Mouse (Mus musculus) liver, adult (tissue): ENCODE measurements around the gene Gm21969.

Source experiments
- GATA4 ChIP-seq: IDR thresholded peaks from 2 replicates; pipeline ENCODE4 v1.6.1; 2014; ENCODE audit warnings: mild to moderate bottlenecking, low read length; ENCODE audit not compliant: insufficient replicate concordance

Gene Gm21969

GRCm38 (mm10) chr4:139622373-139623282 is 19.6 kb downstream of the Gm21969 start, which contains the start of gene Aldh4a1:
Gene Aldh4a1 (plus strand): TSS chr4:139622866.
- TF ChIP-seq GATA4 = peak; percentile 49; the same call in 1 of the 2 replicates

DNA sequence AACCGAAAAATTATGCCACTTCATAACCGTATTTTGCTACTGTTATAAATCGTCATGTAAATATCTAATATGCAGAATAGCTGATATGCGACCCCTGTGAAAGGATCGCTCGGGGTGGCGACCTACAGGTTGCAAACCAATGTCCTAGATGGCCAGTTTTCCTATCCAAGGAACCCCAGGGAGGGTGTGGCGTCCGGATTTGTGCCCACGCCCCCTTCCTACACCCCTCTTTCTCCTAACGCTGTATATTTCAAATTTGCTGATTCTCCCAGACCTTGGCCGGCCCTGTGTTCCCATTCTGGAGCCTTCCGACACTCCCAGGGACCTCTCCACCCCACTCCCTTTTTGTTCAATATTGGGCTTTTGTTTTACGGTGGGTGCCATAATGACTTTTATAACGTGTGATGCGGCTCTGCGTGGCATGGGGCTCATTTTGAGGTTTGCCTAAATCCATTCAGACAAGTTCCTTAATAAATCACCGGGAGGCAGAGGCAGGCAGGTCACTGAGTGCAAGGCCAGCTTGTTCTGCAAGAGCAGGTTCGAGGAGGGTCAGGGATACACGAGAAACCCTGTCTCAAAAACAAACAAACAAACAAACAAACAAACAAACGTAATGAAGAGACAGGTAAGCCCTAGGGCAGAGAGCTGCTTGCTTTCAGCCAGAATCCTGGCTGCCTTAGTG is 20.6 kb downstream of the Gm21969 start:
- no peak for TF ChIP-seq GATA4

- TF ChIP-seq GATA4 = peak; percentile 22; the same call in 1 of the 2 replicates
Observed at GRCm38 (mm10) chr4:139624116-139624489, 21.1 kb downstream of the Gm21969 start.

DNA sequence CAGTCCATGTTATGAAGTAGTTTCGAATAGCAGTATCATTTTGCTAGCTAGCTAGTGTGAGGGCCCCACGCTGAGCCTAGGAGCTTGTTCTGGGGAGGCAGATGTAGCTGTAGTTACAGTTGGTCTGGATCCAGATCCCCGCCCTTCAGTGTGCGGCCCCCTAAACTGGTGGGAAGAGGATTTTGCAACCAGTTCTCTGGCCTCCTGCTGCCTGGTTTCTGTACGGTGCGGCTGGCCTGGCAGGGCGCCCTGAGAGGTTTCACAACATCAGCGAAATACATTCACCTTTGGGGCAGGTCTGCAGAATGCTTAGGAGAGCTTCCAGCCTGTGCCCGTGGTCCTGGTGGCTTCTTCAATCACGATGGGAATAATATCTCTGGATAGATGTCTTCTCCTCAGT is 21.7 kb downstream of the Gm21969 start:
- TF ChIP-seq GATA4 = no peak

GRCm38 (mm10) chr4:139627361-139627760 is 24.4 kb downstream of the Gm21969 start:
- TF ChIP-seq GATA4 = no peak

DNA sequence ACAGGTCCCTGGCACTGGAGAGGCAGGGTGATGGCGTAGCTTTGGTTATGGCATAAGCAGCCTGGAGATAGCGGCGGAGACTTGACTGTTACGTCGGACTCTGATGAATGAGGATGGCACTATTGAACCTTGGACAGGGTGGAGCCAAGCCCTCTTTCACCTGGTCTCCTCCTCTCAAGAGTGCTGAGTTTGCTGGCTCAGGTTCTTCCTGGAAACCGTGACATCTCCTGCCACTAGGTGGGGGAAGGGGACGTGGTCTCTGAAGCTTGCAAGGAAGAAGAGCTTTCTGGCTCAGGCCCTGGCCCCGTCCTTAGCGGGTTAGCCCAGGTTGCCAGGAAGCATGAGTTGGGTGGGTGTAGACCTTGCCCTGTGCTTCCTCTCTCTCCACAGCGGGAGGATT is 27.2 kb downstream of the Gm21969 start:
- no peak; the same call in 1 of the 2 replicates for TF ChIP-seq GATA4

GRCm38 (mm10) chr4:139631141-139631540 is 28.2 kb downstream of the Gm21969 start:
- no peak for TF ChIP-seq GATA4

DNA sequence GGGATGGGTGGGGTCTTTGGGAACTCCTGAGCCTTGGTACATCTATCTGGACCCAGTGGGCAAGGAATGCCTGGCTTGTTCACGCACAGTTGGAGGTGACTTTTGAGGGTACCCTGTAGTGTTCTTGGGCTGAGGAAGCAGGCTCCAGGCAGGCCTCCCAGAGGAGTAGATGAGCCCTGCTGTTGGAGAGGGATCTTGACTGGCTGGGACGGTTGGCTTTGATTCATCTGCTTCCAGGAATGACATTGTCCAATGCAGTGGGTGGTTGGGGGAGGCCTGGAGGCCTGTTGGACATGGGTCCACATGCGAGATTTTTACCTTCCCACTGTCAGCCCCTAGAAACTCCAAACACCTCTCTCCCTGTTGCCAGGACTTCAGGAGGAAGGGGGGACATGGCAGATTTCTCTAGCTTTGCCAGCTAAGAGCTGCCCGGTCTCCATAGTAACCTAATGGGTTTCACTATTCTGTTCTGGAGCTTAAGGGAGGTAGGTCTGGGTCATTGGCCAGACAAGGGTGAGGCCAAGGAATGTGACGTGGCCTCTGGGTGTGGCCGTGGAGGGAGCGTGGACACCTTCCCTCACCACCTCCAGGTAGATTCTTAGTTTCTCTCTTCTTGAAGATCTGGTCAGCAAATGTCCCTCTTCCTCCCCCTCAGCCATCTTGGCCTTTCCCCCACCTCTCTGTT is 28.7 kb downstream of the Gm21969 start:
- no peak for TF ChIP-seq GATA4

DNA sequence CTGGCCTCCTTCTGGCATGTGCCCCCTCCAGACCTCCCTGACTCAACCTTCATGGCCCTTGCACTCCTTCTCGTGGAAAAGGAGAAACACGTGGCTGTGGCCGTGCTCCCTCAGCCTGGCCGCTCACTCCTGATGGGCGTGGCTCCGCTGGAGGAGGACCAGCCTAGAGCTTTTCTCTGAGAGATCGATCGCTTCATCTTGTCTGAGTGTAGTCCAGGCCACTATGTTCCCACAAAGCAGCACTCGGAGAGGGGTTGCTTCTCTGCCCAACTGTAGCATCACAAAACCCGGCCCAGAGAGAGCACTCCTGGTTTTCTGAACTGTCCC is 29.2 kb downstream of the Gm21969 start:
- no peak for TF ChIP-seq GATA4

GRCm38 (mm10) chr4:139636373-139636772 is 33.4 kb downstream of the Gm21969 start:
- no peak for TF ChIP-seq GATA4

DNA sequence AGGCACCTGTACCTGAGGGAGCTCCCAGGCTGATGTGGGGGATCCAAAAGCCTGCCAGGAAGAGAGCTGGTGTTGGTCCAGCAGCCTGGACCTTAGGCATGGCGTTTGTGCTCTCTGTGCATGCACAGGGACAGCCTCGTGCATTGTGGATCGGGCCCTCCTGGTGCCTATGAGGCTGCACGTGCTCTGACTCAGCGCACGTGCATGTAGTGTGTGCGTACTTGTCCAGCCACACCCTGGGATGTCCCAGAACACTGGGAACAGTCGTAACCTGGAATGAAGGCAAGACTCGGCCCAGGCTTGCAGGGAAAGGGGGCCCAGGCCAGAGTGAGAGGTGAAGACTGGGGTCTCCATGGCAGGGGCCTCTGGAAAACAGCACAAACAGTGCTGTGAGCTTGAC is 34.9 kb downstream of the Gm21969 start:
- no peak for TF ChIP-seq GATA4

- no peak for TF ChIP-seq GATA4
Observed at GRCm38 (mm10) chr4:139638356-139638755, 35.4 kb downstream of the Gm21969 start.

DNA sequence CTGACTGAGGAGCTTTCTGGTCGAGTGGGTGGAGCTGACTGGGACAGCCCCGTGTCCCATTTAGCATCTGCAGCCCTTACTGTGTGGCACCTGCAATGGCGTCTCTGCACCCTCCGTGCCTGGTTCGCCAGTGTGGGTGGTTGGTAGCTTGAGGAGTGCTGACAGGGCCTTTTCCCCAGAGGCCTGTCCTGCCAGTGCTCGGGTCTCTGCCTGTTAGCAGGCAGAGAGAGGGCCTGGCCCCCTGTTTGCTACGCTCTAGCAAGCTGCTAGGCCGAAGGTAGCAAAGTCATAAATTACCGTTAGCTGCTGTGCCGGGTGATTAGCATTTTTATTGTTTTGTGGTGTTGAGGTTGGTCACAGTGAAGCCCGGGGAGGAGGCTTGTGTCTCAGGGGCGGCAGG is 36.8 kb downstream of the Gm21969 start:
- no peak for TF ChIP-seq GATA4

DNA sequence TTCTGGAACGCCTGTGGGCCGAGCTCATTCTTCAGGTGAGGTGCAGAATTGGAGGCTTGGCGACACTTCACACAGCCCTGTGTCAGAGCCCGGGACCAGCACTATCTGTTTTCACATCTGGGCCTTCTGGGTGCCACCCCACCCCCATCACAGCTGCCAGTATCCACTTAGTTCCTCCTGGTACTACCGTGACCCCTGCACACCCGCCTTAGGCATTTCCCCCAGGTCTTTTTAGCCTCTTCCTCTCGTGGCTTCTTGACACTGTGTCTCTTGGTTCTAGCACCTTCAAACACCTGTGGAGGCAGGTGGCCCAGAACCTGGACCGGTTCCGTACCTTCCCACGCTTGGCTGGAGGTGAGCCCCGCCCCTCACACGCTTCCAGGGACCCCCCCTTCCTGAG is 37.3 kb downstream of the Gm21969 start:
- TF ChIP-seq GATA4 = no peak

GRCm38 (mm10) chr4:139640775-139641174 is 37.8 kb downstream of the Gm21969 start:
- no peak for TF ChIP-seq GATA4
